Mouse (Mus musculus): ENCODE data around the gene Emid1. TPM values are rescaled to one million over a fixed set of nuclear protein-coding genes. Genes with fewer than 3 reads are reported as not detected.

Gene Emid1
- polyA plus RNA-seq, 1 experiment, result 25.7 TPM

- Histone ChIP-seq H3K4me3 (ENCODE audit: extremely low read depth, insufficient read depth, insufficient read length) (no peak overlapping the region), H3K27ac (ENCODE audit: insufficient read depth, low read length) (no peak overlapping the region), H3K4me1 (ENCODE audit: control insufficient read depth, insufficient read depth, insufficient read length) (no peaks in the 10 kb centered on the region), H3K36me3 (ENCODE audit: control insufficient read depth, insufficient read depth, low read length) (no peaks in the 10 kb centered on the region), H3K27me3 (ENCODE audit: control insufficient read depth, insufficient read depth, low read length) (no peaks in the 10 kb centered on the region)
- DNase-seq (ENCODE audit: low read depth in 1 of 2, low spot score in 2 of 2), result no peak
- 64% methylated on average over 8 of the region's 8 CpGs for WGBS
- TF ChIP-seq POLR2A (IDR thresholded peaks at IDR 0.05; ENCODE audit: low read depth, low read length) (no peak), CTCF (IDR thresholded peaks at IDR 0.05; ENCODE audit: extremely low read depth, insufficient read depth, insufficient read length, insufficient replicate concordance) (no peak)
Measured at GRCm38 (mm10) chr11:5164310-5164709, 12.3 kb upstream of the Emid1 start.

DNA sequence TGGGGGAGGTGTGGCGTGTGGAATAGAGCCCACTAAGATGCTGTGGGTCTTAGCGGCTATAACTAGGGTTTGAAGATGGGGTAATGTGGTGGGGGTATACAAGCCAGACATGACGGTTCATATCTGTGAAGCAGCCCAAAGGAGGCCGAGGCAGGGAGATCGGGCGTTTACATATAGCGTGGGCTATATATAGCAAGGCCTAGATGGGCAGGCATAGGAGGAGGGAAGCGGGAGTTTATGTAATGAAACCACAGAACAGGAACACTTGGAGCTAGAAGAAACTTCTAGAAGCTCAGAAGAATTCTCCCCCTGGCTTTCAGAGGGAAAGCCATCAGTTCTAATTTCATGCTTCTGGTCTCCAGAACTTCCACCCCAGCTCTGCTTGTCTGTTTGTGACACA is 11.4 kb upstream of the Emid1 start:
- no peaks in the 10 kb centered on the region for H3K4me1 ChIP-seq (ENCODE audit: control insufficient read depth, insufficient read depth, insufficient read length)
- H3K36me3 ChIP-seq (ENCODE audit: control insufficient read depth, insufficient read depth, low read length), result no peaks in the 10 kb centered on the region
- H3K4me3 ChIP-seq (ENCODE audit: extremely low read depth, insufficient read depth, insufficient read length), result no peak overlapping the region
- 75% methylated on average over 8 of the region's 8 CpGs for WGBS
- H3K27me3 ChIP-seq (ENCODE audit: control insufficient read depth, insufficient read depth, low read length), result no peaks in the 10 kb centered on the region
- DNase-seq (ENCODE audit: low read depth in 1 of 2, low spot score in 2 of 2), result no peak
- H3K27ac ChIP-seq (ENCODE audit: insufficient read depth, low read length), result no peak overlapping the region
- no peak for TF ChIP-seq CTCF (IDR thresholded peaks at IDR 0.05; ENCODE audit: extremely low read depth, insufficient read depth, insufficient read length, insufficient replicate concordance)
- TF ChIP-seq POLR2A (IDR thresholded peaks at IDR 0.05; ENCODE audit: low read depth, low read length), result no peak

- peak in 1 of 2 experiments; percentile 49 for DNase-seq (ENCODE audit: low read depth in 1 of 2, low spot score in 2 of 2)
- Histone ChIP-seq H3K4me1 (ENCODE audit: control insufficient read depth, insufficient read depth, insufficient read length) (no peaks in the 10 kb centered on the region; the same call in 1 of the 2 replicates), H3K4me3 (ENCODE audit: extremely low read depth, insufficient read depth, insufficient read length) (no peak overlapping the region), H3K27ac (ENCODE audit: insufficient read depth, low read length) (no peak overlapping the region), H3K36me3 (ENCODE audit: control insufficient read depth, insufficient read depth, low read length) (no peaks in the 10 kb centered on the region), H3K27me3 (ENCODE audit: control insufficient read depth, insufficient read depth, low read length) (no peaks in the 10 kb centered on the region)
- no peak for TF ChIP-seq POLR2A (IDR thresholded peaks at IDR 0.05; ENCODE audit: low read depth, low read length)
- TF ChIP-seq CTCF (IDR thresholded peaks at IDR 0.05; ENCODE audit: extremely low read depth, insufficient read depth, insufficient read length, insufficient replicate concordance), result peak; percentile 70; the same call in 1 of the 2 replicates
- 76% methylated on average over 17 of the region's 17 CpGs for WGBS
Measured at GRCm38 (mm10) chr11:5160722-5161485, 8.8 kb upstream of the Emid1 start.

GRCm38 (mm10) chr11:5158056-5158455 is 6.0 kb upstream of the Emid1 start:
- no peak for DNase-seq (ENCODE audit: low read depth in 1 of 2, low spot score in 2 of 2)
- no peak for TF ChIP-seq POLR2A (IDR thresholded peaks at IDR 0.05; ENCODE audit: low read depth, low read length)
- no peak for TF ChIP-seq CTCF (IDR thresholded peaks at IDR 0.05; ENCODE audit: extremely low read depth, insufficient read depth, insufficient read length, insufficient replicate concordance)
- 36% methylated on average over 11 of the region's 11 CpGs for WGBS
- Histone ChIP-seq H3K4me3 (ENCODE audit: extremely low read depth, insufficient read depth, insufficient read length) (no peak overlapping the region), H3K27ac (ENCODE audit: insufficient read depth, low read length) (no peak overlapping the region), H3K4me1 (ENCODE audit: control insufficient read depth, insufficient read depth, insufficient read length) (no peaks in the 10 kb centered on the region; the same call in 1 of the 2 replicates), H3K36me3 (ENCODE audit: control insufficient read depth, insufficient read depth, low read length) (no peaks in the 10 kb centered on the region), H3K27me3 (ENCODE audit: control insufficient read depth, insufficient read depth, low read length) (no peaks in the 10 kb centered on the region)

GRCm38 (mm10) chr11:5154961-5155805 is 3.1 kb upstream of the Emid1 start:
- DNase-seq (ENCODE audit: low read depth in 1 of 2, low spot score in 2 of 2), result no peak
- no peak overlapping the region for H3K27ac ChIP-seq (ENCODE audit: insufficient read depth, low read length)
- no peak for TF ChIP-seq POLR2A (IDR thresholded peaks at IDR 0.05; ENCODE audit: low read depth, low read length)
- no peak for TF ChIP-seq CTCF (IDR thresholded peaks at IDR 0.05; ENCODE audit: extremely low read depth, insufficient read depth, insufficient read length, insufficient replicate concordance)
- WGBS, result 43% methylated on average over 10 of the region's 10 CpGs
- no peak overlapping the region for H3K4me3 ChIP-seq (ENCODE audit: extremely low read depth, insufficient read depth, insufficient read length)
- H3K4me1 ChIP-seq (ENCODE audit: control insufficient read depth, insufficient read depth, insufficient read length), result peaks cover 6% of the 10 kb centered on the region; the same call in 1 of the 2 replicates
- H3K36me3 ChIP-seq (ENCODE audit: control insufficient read depth, insufficient read depth, low read length), result no peaks in the 10 kb centered on the region
- no peaks in the 10 kb centered on the region for H3K27me3 ChIP-seq (ENCODE audit: control insufficient read depth, insufficient read depth, low read length)

GRCm38 (mm10) chr11:5151247-5151630 is 818 bp downstream of the Emid1 start:
- WGBS, result 13% methylated on average over 4 of the region's 4 CpGs
- DNase-seq (ENCODE audit: low read depth in 1 of 2, low spot score in 2 of 2), result no peak
- H3K4me1 ChIP-seq (ENCODE audit: control insufficient read depth, insufficient read depth, insufficient read length), result peaks cover 29% of the 10 kb centered on the region; the same call in 1 of the 2 replicates
- H3K36me3 ChIP-seq (ENCODE audit: control insufficient read depth, insufficient read depth, low read length), result no peaks in the 10 kb centered on the region
- H3K27ac ChIP-seq (ENCODE audit: insufficient read depth, low read length), result peak overlapping the region; percentile 69; the same call in 1 of the 2 replicates
- H3K27me3 ChIP-seq (ENCODE audit: control insufficient read depth, insufficient read depth, low read length), result no peaks in the 10 kb centered on the region
- peak overlapping the region; percentile 65 for H3K4me3 ChIP-seq (ENCODE audit: extremely low read depth, insufficient read depth, insufficient read length)
- no peak for TF ChIP-seq CTCF (IDR thresholded peaks at IDR 0.05; ENCODE audit: extremely low read depth, insufficient read depth, insufficient read length, insufficient replicate concordance)

Measured in spleen, adult 2 months (tissue).